8 mouse cellular contexts compared by ENCODE assay signal in genomic region chr11:100397600-100398389, GRCm38 (mm10). TPM values are rescaled to one million over a fixed set of nuclear protein-coding genes. Genes with fewer than 3 reads are reported as not detected.
DNase-seq lines count a peak whose midpoint lies in the region; ATAC-seq lines count a peak whose summit lies in the region.

Gene Jup, minus strand, starts transcription at chr11:100397763.

- intact Hi-C loops in gastrocnemius, postnatal 14 days (cut with DNase I; ENCODE audit: low total_unique reads): no loop called here
- intact Hi-C loops in left cerebral cortex, postnatal 10 days (cut with DNase I): no loop called here

- peak; percentile 99 to 100 for DNase-seq in adrenal gland, adult (ENCODE audit: inconsistent age in 2 of 2, low spot score in 1 of 2)
- DNase-seq in embryo, embryonic 10.5 days (ENCODE audit: low spot score): peak; percentile 99
- peak; percentile 100 for DNase-seq in gastrocnemius, postnatal 14 days
- peak; percentile 100 for DNase-seq in left cerebral cortex, postnatal 10 days (ENCODE audit: extremely low spot score in 1 of 2, low spot score in 2 of 2)
- peak; percentile 100 for DNase-seq in right cerebral cortex, postnatal 25 days
- peak; percentile 99 to 100 for DNase-seq in urinary bladder, postnatal 4 days (ENCODE audit: low spot score in 2 of 2)

- peak; percentile 60 for ATAC-seq in inflammation-experienced regulatory T-cells, adult 6 months
- peak; percentile 97 for ATAC-seq in megakaryocyte-erythroid progenitor cell, adult 5-6 weeks (replicated peaks; ENCODE audit: low FRiP score, low TSS enrichment, poor library complexity, severe bottlenecking)

RNA-seq across cellular contexts. Expression of gene Jup, which starts in this region (rescaled TPM):
- total RNA-seq in gastrocnemius, postnatal 14 days (2021): 10 to 100 TPM; 88.5 to 89.4 TPM
- 1 to 10 TPM in 1 of 3 experiments, under 1 TPM in 1, not detected in 1; 0.36 to 1.4 TPM for polyA plus RNA-seq in inflammation-experienced regulatory T-cells, adult 6 months (2017; shearing (Covaris generic))
- 10 to 100 TPM; 46.3 to 49.9 TPM for total RNA-seq in left cerebral cortex, postnatal 10 days (2021)
- total RNA-seq in megakaryocyte-erythroid progenitor cell, adult 5-6 weeks (2014; fragmentation: Nextera tagmentation): 0.40 and 0.81 TPM in 2 replicates
- 0.52 and 0.80 TPM in 2 replicates for total RNA-seq in megakaryocyte-erythroid progenitor cell, adult 5-6 weeks (2017)

Comparison
In these comparisons a context has a peak if more than half of its experiments do, and no peak if none do; other contexts are left out.
1. Peak in every context shown above with its lines: DNase-seq and ATAC-seq.
2. RNA of gene Jup (total RNA-seq): 88.5 to 89.4 TPM in gastrocnemius, postnatal 14 days and 46.3 to 49.9 TPM in left cerebral cortex, postnatal 10 days; 0.40 to 0.81 TPM in megakaryocyte-erythroid progenitor cell, adult 5-6 weeks; every median in the first group is over 10 times any median in the second.
3. Peak in ATAC-seq in megakaryocyte-erythroid progenitor cell, adult 5-6 weeks; RNA of the gene not detected or under 1 TPM.